Mouse (Mus musculus) kidney, adult 2 months (tissue): ENCODE results near the gene Trim71. TPM values are rescaled to one million over a fixed set of nuclear protein-coding genes. Genes with fewer than 3 reads are reported as not detected.
A peak's percentile ranks its signal among the peaks of the same experiment; 100 is the strongest.

Experiments used
- DNase-seq: peaks from one replicate; pipeline ENCODE4 v3.0.0; 2021
- H3K27ac ChIP-seq: fragments of 200-500 bp; 2 replicates; pipeline ENCODE4 v1.5.1; 2012; ENCODE audit warnings: low read depth, low read length, control low read depth, inconsistent platforms; ENCODE audit not compliant: insufficient read depth
- H3K27me3 ChIP-seq: fragments of 200-500 bp; replicated peaks from 2 replicates; pipeline ENCODE4 v1.6.1; 2012; ENCODE audit warnings: mild to moderate bottlenecking, moderate library complexity, low read length, inconsistent platforms; ENCODE audit not compliant: control insufficient read depth, insufficient read depth
- H3K36me3 ChIP-seq: fragments of 200-500 bp; 2 replicates; pipeline ENCODE4 v1.6.1; 2012; ENCODE audit warnings: mild to moderate bottlenecking, moderate library complexity, low read length, inconsistent platforms; ENCODE audit not compliant: control insufficient read depth, insufficient read depth
- H3K4me1 ChIP-seq: fragments of 200-500 bp; 2 replicates; pipeline ENCODE4 v1.6.1; 2011; ENCODE audit warnings: low read length; ENCODE audit not compliant: control insufficient read depth, insufficient read depth
- H3K4me3 ChIP-seq: fragments of 200-500 bp; 2 replicates; pipeline ENCODE4 v1.5.1; 2011; ENCODE audit warnings: mild to moderate bottlenecking, low read depth, low read length, control low read depth; ENCODE audit not compliant: insufficient read depth
- CTCF ChIP-seq: fragments of 200-500 bp; conservative IDR thresholded peaks from 2 replicates; pipeline ENCODE4 v1.5.1; 2011; ENCODE audit warnings: low read depth, mild to moderate bottlenecking, control low read depth, low read length, moderate library complexity, mixed read lengths; ENCODE audit not compliant: insufficient read depth, insufficient read length
- POLR2A ChIP-seq: fragments of 200-500 bp; IDR thresholded peaks from one replicate; pipeline ENCODE4 v1.6.1; 2011; ENCODE audit warnings: low read depth, low read length, control low read depth
- WGBS: fragments of 180-500 bp; shearing (Covaris S2); methylation state at CpG from one replicate; pipeline ENCODE4 v1.1.7; 2018; 5-methylcytosine and 5-hydroxymethylcytosine counted together
- polyA plus RNA-seq: library from polyadenylated mRNA; depleted of rRNA; stranded (reverse); fragments of >200 nt; gene quantifications from 2 replicates; pipeline ENCODE4 v1.2.3, GENCODE M21; 2012

Gene Trim71
- polyA plus RNA-seq, 1 experiment, result 0.05 TPM

DNA sequence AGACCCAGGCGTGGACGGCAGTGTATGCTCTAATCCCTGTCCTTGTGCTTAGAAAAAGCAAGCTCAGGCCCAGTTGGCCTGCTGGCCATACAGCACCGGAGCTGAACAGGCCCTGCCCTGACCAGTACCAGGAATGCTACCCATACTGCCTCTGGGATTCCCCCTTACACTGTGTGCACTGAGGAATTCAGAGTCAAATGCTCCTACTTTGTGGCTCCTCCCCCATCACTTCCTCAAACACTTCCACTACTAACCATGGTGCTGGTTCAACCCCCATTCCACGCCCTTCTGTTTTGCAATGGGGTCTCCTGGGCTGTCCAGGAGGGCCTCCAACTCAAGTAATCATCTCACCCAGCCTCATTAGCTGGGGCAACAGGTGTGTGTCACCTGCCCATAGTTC, 30.3 kb downstream of the Trim71 start:
- no peaks in the 10 kb centered on the region for H3K4me1 ChIP-seq

DNA sequence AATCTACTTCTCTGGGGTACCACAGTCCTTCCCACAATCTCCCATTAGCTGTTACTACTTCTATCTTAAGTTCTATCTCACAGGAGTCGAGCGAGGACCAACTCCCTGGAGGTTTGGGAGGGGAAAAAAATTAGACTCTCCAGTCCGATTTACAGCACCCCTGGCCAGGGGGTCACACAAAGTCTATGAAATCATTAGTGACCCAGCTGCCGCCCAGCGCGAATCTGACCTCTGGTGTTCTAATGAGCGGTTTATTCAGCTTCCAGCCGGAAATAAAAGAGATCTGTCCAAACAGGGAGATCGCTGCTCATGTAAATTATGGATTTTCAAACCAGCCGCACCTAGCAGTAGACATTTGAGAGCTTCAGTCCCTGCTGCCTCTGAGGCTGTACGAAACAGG, 32.9 kb downstream of the Trim71 start:
- Histone ChIP-seq H3K27ac (no peak overlapping the region), H3K4me1 (no peaks in the 10 kb centered on the region), H3K27me3 (no peaks in the 10 kb centered on the region; the same call in 1 of the 2 replicates), H3K36me3 (no peaks in the 10 kb centered on the region), H3K4me3 (no peak overlapping the region)
- DNase-seq, result peak; percentile 57
- TF ChIP-seq POLR2A (no peak), CTCF (no peak)
- 40% methylated on average over 11 of the region's 11 CpGs for WGBS

More for the DNA sequence above, 30.3 kb downstream of the Trim71 start:
- Histone ChIP-seq H3K36me3 (no peaks in the 10 kb centered on the region), H3K27ac (no peak overlapping the region), H3K4me3 (no peak overlapping the region), H3K27me3 (no peaks in the 10 kb centered on the region; the same call in 1 of the 2 replicates)
- TF ChIP-seq POLR2A, result no peak
- no peak for TF ChIP-seq CTCF
- DNase-seq, result no peak
- 79% methylated on average over 4 of the region's 4 CpGs for WGBS

- H3K27me3 ChIP-seq, result no peaks in the 10 kb centered on the region; the same call in 1 of the 2 replicates
- DNase-seq, result peak; percentile 37
- WGBS, result 52% methylated on average over 9 of the region's 9 CpGs
- H3K4me3 ChIP-seq, result no peak overlapping the region
- H3K27ac ChIP-seq, result no peak overlapping the region
- no peak for TF ChIP-seq CTCF
- no peaks in the 10 kb centered on the region for H3K36me3 ChIP-seq
- no peaks in the 10 kb centered on the region for H3K4me1 ChIP-seq
Observed at GRCm38 (mm10) chr9:114528680-114529048, 35.5 kb downstream of the Trim71 start.

- TF ChIP-seq CTCF, result no peak
- TF ChIP-seq POLR2A, result no peak
- peak; percentile 50 for DNase-seq
- Histone ChIP-seq H3K4me1 (no peaks in the 10 kb centered on the region), H3K27ac (no peak overlapping the region), H3K27me3 (no peaks in the 10 kb centered on the region; the same call in 1 of the 2 replicates), H3K36me3 (no peaks in the 10 kb centered on the region), H3K4me3 (no peak overlapping the region)
- 42% methylated on average over 17 of the region's 17 CpGs for WGBS
Observed at GRCm38 (mm10) chr9:114527992-114528679, 36.0 kb downstream of the Trim71 start.

- Histone ChIP-seq H3K4me3 (no peak overlapping the region), H3K4me1 (no peaks in the 10 kb centered on the region), H3K27me3 (no peaks in the 10 kb centered on the region; the same call in 1 of the 2 replicates), H3K27ac (no peak overlapping the region), H3K36me3 (no peaks in the 10 kb centered on the region)
- no peak for TF ChIP-seq POLR2A
- TF ChIP-seq CTCF, result no peak
- DNase-seq, result peak; percentile 71
- WGBS, result 18% methylated on average over 16 of the region's 16 CpGs
Observed at GRCm38 (mm10) chr9:114527085-114527484, 37.1 kb downstream of the Trim71 start.

- no peaks in the 10 kb centered on the region for H3K4me1 ChIP-seq
- H3K27me3 ChIP-seq, result no peaks in the 10 kb centered on the region; the same call in 1 of the 2 replicates
- no peak overlapping the region for H3K4me3 ChIP-seq
- H3K36me3 ChIP-seq, result no peaks in the 10 kb centered on the region
- TF ChIP-seq CTCF (no peak), POLR2A (no peak)
- WGBS, result 58% methylated on average over 8 of the region's 8 CpGs
- H3K27ac ChIP-seq, result no peak overlapping the region
- DNase-seq, result peak; percentile 14
Observed at GRCm38 (mm10) chr9:114526581-114526980, 37.6 kb downstream of the Trim71 start.

- WGBS, result 44% methylated on average over 8 of the region's 8 CpGs
- H3K27me3 ChIP-seq, result no peaks in the 10 kb centered on the region
- H3K4me3 ChIP-seq, result no peak overlapping the region
- TF ChIP-seq CTCF (no peak), POLR2A (no peak)
- no peak overlapping the region for H3K27ac ChIP-seq
- DNase-seq, result no peak
- no peaks in the 10 kb centered on the region for H3K4me1 ChIP-seq
- no peaks in the 10 kb centered on the region for H3K36me3 ChIP-seq
Observed at GRCm38 (mm10) chr9:114525891-114526290, 38.3 kb downstream of the Trim71 start.
